Mouse (Mus musculus) CH12.LX (cell line): ENCODE data around the gene Dnaja3.

Source experiments
- BHLHE40 ChIP-seq: IDR thresholded peaks from 2 replicates; pipeline ENCODE4 v1.6.1; 2011; ENCODE audit warnings: mild to moderate bottlenecking, low read depth, low read length, improper control_type of control experiment
- CTCF ChIP-seq, 2 experiments: IDR thresholded peaks in 1 of 2; conservative IDR thresholded peaks in 1 of 2; 2 replicates each; pipeline ENCODE4 v1.5.1; 2011 to 2012; ENCODE audit warnings: low read depth in 2 of 2, low read length in 2 of 2, improper control_type of control experiment in 1 of 2, inconsistent platforms in 1 of 2, mild to moderate bottlenecking in 1 of 2, moderate library complexity in 1 of 2
- E2F4 ChIP-seq: IDR thresholded peaks from 2 replicates; pipeline ENCODE4 v1.6.1; 2011; ENCODE audit warnings: low read depth, low read length, improper control_type of control experiment; ENCODE audit not compliant: insufficient replicate concordance
- EP300 ChIP-seq: IDR thresholded peaks from 2 replicates; pipeline ENCODE4 v1.6.1; 2011; ENCODE audit warnings: low read length, improper control_type of control experiment
- HCFC1 ChIP-seq: IDR thresholded peaks from 2 replicates; pipeline ENCODE4 v1.6.1; 2012; ENCODE audit warnings: low read depth, mild to moderate bottlenecking, inconsistent platforms, low read length, improper control_type of control experiment
- NRF1 ChIP-seq: IDR thresholded peaks from 2 replicates; pipeline ENCODE4 v1.6.1; 2014; ENCODE audit warnings: low read depth, mild to moderate bottlenecking, inconsistent platforms, low read length, improper control_type of control experiment, moderate library complexity
- POLR2A ChIP-seq: IDR thresholded peaks from 2 replicates; pipeline ENCODE4 v1.6.1; 2011; ENCODE audit warnings: low read depth, mild to moderate bottlenecking, improper control_type of control experiment, low read length
- POLR2AphosphoS2 ChIP-seq: IDR thresholded peaks from 2 replicates; pipeline ENCODE4 v1.6.1; 2011; ENCODE audit warnings: low read depth, low read length, improper control_type of control experiment
- SIN3A ChIP-seq: IDR thresholded peaks from 2 replicates; pipeline ENCODE4 v1.6.1; 2012; ENCODE audit warnings: low read length, improper control_type of control experiment, inconsistent platforms

DNA sequence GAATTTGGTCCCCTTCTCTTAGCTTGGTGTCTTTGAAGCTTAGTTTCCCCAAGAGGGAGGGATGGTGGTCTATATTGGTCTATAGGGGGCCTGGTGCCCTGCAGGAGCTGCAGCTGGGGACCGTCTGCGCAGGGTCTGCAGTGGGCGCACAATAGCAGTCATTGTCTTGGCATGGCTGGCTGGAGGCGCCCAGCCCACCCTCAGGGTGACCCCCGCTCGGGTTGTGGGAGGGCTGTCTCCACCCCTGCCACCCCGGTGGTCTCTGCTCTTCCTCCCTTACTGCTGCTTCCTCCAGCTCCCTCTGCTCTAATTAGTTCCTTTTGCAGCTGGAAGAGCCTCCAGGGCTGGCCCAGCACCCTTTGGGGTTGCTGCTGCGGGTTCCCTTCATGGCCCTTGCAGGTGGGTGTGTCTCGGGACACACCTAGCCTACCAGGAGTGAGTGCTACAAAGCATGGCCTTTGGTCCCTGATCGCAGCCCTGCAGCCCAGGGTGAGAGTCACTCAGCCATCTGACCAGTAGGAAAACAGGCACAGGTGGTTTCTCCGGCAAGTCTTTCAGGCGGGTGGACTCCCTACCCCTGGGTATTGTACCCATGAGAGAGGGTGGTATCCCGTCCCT, 34.2 kb upstream of the Dnaja3 start:
- TF ChIP-seq SIN3A (no peak), EP300 (no peak), NRF1 (no peak), POLR2A (no peak), CTCF (conservative IDR thresholded peaks at IDR 0.05 in 1 of 2, IDR thresholded peaks at IDR 0.05 in 1 of 2; ENCODE audit: low read depth in 2 of 2, low read length in 2 of 2) (no peak), HCFC1 (no peak), BHLHE40 (no peak), E2F4 (no peak), POLR2AphosphoS2 (no peak)
